Mouse (Mus musculus): ENCODE results near the gene Cdk5.

The Cdk5 gene

GRCm38 (mm10) chr5:24423129-24424003 is at the start of gene Cdk5, which contains the start of gene Slc4a2:
Cdk5 (minus strand) TSS chr5:24423530.
Slc4a2 (plus strand) TSS chr5:24423837.
- DNase-seq = peak; percentile 98

- peak; percentile 81 for DNase-seq
Measured at GRCm38 (mm10) chr5:24470600-24470999, 47.3 kb upstream of the Cdk5 start.

- no peak for DNase-seq
Measured at GRCm38 (mm10) chr5:24466762-24467161, 43.4 kb upstream of the Cdk5 start.

DNA sequence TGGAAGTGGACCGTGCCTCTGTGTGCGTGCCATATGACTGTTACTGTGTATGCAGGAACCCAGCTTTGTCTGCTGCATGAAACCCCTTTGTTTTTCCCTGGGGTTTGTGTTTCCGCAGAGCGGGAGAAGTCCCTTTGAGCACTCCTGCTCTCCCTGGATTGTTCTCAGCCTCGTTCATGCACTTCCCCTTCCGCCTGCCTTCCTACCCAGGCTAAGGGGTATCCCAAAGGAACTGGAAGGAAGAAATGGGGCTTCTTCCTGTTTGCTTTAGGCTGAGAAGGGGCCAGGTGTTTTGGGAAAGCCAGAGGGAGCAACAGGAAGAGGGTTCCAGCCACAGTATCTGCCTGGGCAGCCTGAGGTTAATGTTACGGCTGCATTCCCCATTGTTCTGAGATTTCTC is 32.3 kb upstream of the Cdk5 start:
- no peak for DNase-seq

- no peak for DNase-seq
Measured at GRCm38 (mm10) chr5:24455076-24455475, 31.7 kb upstream of the Cdk5 start.

GRCm38 (mm10) chr5:24453985-24454303 is 30.6 kb upstream of the Cdk5 start:
- no peak for DNase-seq

GRCm38 (mm10) chr5:24453283-24453984 is 30.1 kb upstream of the Cdk5 start:
- no peak for DNase-seq

GRCm38 (mm10) chr5:24452691-24453233 is 29.4 kb upstream of the Cdk5 start:
- no peak for DNase-seq

GRCm38 (mm10) chr5:24452030-24452690 is 28.8 kb upstream of the Cdk5 start, which contains the start of gene Agap3:
Agap3 (plus strand) TSS chr5:24452177.
- peak; percentile 37 for DNase-seq

GRCm38 (mm10) chr5:24451264-24452029 is 28.1 kb upstream of the Cdk5 start:
- DNase-seq = peak; percentile 88

DNA sequence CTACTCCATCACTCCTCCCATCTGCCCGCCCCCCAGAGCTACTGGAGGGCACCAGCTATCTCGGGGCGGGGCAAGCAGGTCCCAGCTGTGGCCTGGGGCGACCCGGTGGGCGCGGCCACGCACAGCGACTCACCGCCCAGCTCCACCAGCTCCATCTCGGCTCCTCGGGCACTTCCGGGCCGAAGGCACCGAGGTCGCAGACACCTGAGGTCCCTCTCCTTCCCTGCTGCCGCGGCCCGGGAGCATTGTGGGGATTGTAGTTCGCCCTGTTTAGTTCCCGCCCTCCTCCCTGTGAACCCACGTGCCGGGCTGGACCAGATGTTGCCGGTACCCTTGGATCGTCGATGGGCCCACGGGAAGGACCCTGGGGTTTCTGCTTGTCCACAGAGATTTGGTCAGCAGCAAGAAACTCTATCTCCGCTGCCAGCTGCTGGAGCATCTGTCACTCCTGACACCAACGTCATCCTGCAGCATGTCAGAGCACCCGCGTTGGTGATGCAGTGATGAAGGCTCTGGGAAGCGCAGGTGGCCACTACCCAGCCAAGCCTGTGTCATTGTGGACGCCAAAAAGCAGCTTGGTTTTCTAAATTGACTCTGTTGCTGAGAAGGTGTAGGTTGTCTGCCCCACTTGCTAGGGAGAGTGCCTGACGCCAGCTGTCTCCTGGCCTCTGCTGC is 24.4 kb upstream of the Cdk5 start, which contains the start of gene Tmub1:
Gene Tmub1, minus strand, starts transcription at position 231 of the 675 bp plus-strand sequence.
- DNase-seq = peak; percentile 81

- DNase-seq = no peak
Measured at GRCm38 (mm10) chr5:24446630-24447029, 23.3 kb upstream of the Cdk5 start.

- DNase-seq = no peak
Measured at GRCm38 (mm10) chr5:24445428-24446080, 22.2 kb upstream of the Cdk5 start.

DNA sequence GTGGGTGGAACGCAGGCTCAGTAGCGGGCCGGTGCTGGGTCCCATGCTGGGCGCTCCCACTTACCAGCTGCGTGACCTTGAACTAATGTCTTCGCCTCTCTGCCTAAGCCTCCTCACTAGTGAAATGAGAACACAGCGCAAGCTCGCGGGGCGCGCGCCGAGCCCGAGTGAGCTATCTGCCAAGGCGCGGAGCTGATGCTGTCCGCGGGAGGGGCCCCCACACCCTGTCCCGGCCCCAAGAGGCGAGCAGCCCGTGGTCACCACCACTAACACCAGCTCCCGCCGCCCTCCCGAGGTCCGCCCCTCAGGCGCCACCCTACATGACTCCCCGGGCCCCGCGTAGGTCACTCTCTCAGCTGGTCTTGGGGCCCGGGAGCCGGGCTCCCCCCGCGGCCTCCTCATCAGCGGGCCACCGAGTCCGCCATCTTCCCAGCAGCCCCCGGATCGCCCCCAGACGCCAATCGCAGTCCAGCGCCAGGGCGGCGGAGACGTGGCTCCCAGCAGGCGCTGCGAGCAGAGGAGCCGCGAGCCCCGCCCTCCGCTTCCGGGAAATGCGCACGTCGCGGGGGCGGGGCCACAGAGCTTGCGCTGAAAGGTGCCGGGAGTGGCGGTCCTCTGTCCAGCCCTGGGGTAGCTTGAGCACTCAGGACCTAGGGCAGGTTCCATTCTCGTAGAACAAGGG is 21.6 kb upstream of the Cdk5 start, which contains the start of gene Fastk:
Gene Fastk, minus strand, starts transcription at position 542 of the 682 bp plus-strand sequence.
- DNase-seq = peak; percentile 94

DNA sequence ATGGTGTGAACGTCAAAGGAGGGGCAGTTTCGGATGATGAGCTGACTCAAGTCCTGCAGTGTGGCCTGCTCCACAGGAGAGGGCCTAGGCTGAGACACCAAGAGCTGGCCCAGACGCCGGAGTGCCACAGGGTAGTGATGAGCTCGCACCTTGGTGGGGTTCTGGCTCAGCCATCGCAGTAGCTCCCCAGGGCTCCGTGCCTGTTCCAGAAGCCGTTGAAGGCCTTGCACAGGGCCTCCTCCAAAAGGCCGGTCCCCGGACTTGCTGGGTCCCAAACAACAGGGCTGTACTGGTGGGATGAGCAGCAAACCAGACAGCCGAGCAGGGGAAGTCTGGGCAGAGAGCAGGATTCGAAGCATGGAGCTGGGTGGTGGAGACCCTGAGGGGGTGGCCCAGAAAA is 20.6 kb upstream of the Cdk5 start:
- DNase-seq = no peak

DNA sequence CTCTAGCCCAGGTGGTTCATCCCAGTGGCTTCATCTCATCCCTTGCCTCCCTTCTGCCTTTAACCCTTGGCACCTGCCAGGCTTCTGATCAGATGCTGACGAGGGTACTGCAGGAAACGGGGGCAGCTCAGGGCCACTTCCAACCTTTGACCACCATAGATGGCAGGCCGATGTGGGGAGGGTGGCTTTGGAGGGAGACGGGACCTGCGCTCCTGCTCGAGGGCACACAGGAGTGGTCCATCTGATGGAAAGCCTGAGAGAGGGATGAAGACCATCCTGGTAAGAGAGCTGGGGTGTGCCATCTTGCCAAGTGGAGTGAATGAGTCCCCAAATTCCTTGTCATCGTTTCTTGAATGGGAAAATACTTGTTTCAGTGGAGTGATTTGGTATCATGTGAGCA is 19.9 kb upstream of the Cdk5 start:
- no peak for DNase-seq

DNA sequence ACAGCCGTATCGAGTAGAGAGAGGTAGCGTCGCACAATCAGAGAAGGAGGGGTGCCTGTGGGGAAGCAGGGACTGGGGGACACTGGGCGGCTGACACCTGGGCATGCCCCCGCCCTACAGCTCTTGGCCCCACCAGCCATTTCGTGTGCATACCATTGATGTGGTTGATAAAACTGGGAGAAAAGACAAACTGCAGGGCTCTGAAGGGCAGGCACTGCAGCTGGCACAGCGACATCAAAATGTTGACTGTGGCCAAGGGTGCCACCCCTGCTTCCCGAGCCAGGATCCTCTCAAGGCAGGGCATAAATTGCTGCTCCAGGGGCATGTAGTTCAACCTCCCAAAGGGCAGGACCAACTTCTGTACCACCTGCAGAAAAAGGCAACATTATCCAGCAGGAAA is 18.7 kb upstream of the Cdk5 start:
- no peak for DNase-seq

GRCm38 (mm10) chr5:24441187-24441586 is 17.9 kb upstream of the Cdk5 start:
- no peak for DNase-seq

GRCm38 (mm10) chr5:24433993-24434392 is 10.7 kb upstream of the Cdk5 start:
- no peak for DNase-seq

GRCm38 (mm10) chr5:24428596-24428995 is 5.3 kb upstream of the Cdk5 start:
- no peak for DNase-seq
